Mouse (Mus musculus): ENCODE data around the gene Jarid2. TPM values are rescaled to one million over a fixed set of nuclear protein-coding genes. Genes with fewer than 3 reads are reported as not detected.
A peak's percentile ranks its signal among the peaks of the same experiment; 100 is the strongest.

Jarid2 gene
- polyA plus RNA-seq, 1 experiment from 2014 or later, result 64.4 TPM

- H3K4me1 ChIP-seq (replicated peaks), result peaks cover 14% of the 10 kb centered on the region
- H3K4me3 ChIP-seq, result no peak overlapping the region
- WGBS, result 92% methylated on average over 6 of the region's 6 CpGs
- no peak overlapping the region for H3K27ac ChIP-seq
- H3K27me3 ChIP-seq (ENCODE audit: insufficient read depth, poor library complexity, severe bottlenecking), result no peaks in the 10 kb centered on the region
- H3K36me3 ChIP-seq, result peaks cover 4% of the 10 kb centered on the region
- H3K9me3 ChIP-seq, result no peaks in the 10 kb centered on the region
- no peak for DNase-seq (ENCODE audit: low spot score)
Measured at GRCm38 (mm10) chr13:44767751-44768150, 38.5 kb downstream of the Jarid2 start.

DNA sequence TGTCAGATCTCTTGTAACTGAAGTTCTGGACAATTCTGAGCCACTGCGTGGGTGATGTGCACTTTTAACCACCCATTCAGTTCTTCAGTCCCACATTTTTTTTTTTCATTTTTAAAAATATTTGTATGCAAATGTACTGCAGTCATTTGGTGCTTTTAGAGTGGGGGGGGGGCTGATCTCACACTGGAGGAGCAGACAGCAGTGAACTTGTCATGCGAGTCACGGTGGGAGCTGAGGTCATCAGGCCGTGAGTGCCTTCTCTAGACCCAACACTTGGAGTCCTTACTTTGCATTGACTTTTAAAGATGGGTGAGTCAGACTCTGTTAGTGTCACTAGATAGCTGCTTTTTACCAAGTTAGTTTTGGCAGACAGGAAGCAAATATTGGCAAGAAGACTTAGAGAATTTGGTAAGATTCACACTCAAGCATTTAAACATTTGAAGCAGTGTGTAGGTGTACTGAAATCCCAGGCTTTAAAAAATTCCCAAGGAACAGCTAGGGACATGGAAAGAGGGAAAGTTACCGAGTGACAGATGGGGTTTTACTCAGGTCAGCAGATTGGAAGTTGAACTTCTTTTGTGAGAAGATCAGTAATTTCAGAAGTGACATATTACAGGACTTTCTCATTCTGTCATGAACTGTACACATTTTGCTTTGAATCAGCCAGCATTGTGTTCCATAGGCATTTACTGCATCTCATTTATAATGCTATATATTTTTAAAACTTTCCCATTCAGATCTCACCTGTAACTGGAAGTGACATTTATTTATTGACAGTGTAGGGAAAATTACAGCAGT lies 41.7 kb downstream of the Jarid2 start:
- Histone ChIP-seq H3K4me3 (no peak overlapping the region), H3K36me3 (peaks cover 17% of the 10 kb centered on the region), H3K27ac (no peak overlapping the region), H3K4me1 (replicated peaks) (peaks cover 7% of the 10 kb centered on the region; the same call in 1 of the 2 replicates), H3K27me3 (ENCODE audit: insufficient read depth, poor library complexity, severe bottlenecking) (no peaks in the 10 kb centered on the region), H3K9me3 (no peaks in the 10 kb centered on the region)
- 77% methylated on average over 5 of the region's 5 CpGs for WGBS
- no peak for DNase-seq (ENCODE audit: low spot score)

- DNase-seq (ENCODE audit: low spot score), result no peak
- H3K4me3 ChIP-seq, result no peak overlapping the region
- WGBS, result 92% methylated on average over 3 of the region's 3 CpGs
- no peaks in the 10 kb centered on the region for H3K27me3 ChIP-seq (ENCODE audit: insufficient read depth, poor library complexity, severe bottlenecking)
- no peak overlapping the region for H3K27ac ChIP-seq
- H3K4me1 ChIP-seq (replicated peaks), result peaks cover 7% of the 10 kb centered on the region; the same call in 1 of the 2 replicates
- H3K9me3 ChIP-seq, result no peaks in the 10 kb centered on the region
- peaks cover 17% of the 10 kb centered on the region for H3K36me3 ChIP-seq
Measured at GRCm38 (mm10) chr13:44772816-44773215, 43.5 kb downstream of the Jarid2 start.

DNA sequence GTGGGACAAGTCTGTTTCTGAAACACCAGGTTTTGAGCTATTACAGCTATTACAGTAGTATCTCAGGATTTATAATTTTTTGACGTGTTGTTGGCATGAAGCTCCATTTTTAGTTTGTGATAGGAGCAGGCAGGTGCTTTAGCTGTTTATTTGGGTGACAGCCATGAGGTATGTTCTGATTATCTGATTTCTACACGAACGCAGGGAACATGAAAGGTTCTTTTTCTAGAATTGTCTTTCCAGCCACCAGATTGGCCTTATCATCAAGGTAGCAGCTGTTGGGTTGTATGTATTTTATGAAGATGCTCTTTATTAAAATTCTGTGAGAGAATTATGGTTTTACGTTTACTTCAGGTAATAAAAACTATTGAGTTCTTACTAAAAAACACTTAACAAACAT lies 45.1 kb downstream of the Jarid2 start:
- no peak overlapping the region for H3K27ac ChIP-seq
- H3K4me1 ChIP-seq (replicated peaks), result peaks cover 7% of the 10 kb centered on the region; the same call in 1 of the 2 replicates
- DNase-seq (ENCODE audit: low spot score), result no peak
- H3K27me3 ChIP-seq (ENCODE audit: insufficient read depth, poor library complexity, severe bottlenecking), result no peaks in the 10 kb centered on the region
- H3K4me3 ChIP-seq, result no peak overlapping the region
- 94% methylated on average over 4 of the region's 4 CpGs for WGBS
- H3K9me3 ChIP-seq, result no peaks in the 10 kb centered on the region
- H3K36me3 ChIP-seq, result peaks cover 17% of the 10 kb centered on the region

DNA sequence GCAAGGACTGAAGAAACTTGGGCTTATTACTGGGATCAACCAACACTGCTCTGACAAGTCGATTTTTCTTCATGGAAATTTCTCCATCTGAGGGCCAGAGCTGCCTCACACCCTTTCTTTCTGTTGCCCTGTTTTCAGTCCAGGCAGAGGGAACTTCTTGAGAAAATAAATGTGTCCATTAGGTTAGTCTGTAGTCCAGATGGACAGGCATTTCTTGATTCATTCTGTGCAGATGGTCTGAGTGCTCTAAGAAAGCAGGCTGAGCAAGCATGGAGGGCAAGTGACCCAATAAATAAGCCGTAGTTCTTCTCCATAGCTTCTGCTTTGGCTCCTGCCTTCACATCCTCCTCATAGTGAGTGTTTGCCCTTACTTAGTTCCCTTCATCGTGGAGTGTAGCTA lies 46.1 kb downstream of the Jarid2 start:
- Histone ChIP-seq H3K4me1 (replicated peaks) (peaks cover 7% of the 10 kb centered on the region; the same call in 1 of the 2 replicates), H3K4me3 (no peak overlapping the region), H3K27me3 (ENCODE audit: insufficient read depth, poor library complexity, severe bottlenecking) (no peaks in the 10 kb centered on the region), H3K9me3 (no peaks in the 10 kb centered on the region), H3K27ac (no peak overlapping the region), H3K36me3 (peaks cover 17% of the 10 kb centered on the region)
- DNase-seq (ENCODE audit: low spot score), result no peak
- 83% methylated on average over 3 of the region's 3 CpGs for WGBS

GRCm38 (mm10) chr13:44780506-44780905 lies 51.2 kb downstream of the Jarid2 start:
- DNase-seq (ENCODE audit: low spot score), result no peak
- no peak overlapping the region for H3K27ac ChIP-seq
- no peaks in the 10 kb centered on the region for H3K27me3 ChIP-seq (ENCODE audit: insufficient read depth, poor library complexity, severe bottlenecking)
- 79% methylated on average over 1 of the region's 1 CpGs for WGBS
- no peaks in the 10 kb centered on the region for H3K9me3 ChIP-seq
- H3K4me1 ChIP-seq (replicated peaks), result no peaks in the 10 kb centered on the region
- no peaks in the 10 kb centered on the region for H3K36me3 ChIP-seq
- H3K4me3 ChIP-seq, result no peak overlapping the region

- Histone ChIP-seq H3K4me1 (replicated peaks) (peaks cover 6% of the 10 kb centered on the region), H3K27me3 (ENCODE audit: insufficient read depth, poor library complexity, severe bottlenecking) (no peaks in the 10 kb centered on the region), H3K9me3 (no peaks in the 10 kb centered on the region), H3K4me3 (no peak overlapping the region), H3K36me3 (no peaks in the 10 kb centered on the region), H3K27ac (no peak overlapping the region)
- 81% methylated on average over 2 of the region's 2 CpGs for WGBS
- no peak for DNase-seq (ENCODE audit: low spot score)
Measured at GRCm38 (mm10) chr13:44781126-44781525, 51.9 kb downstream of the Jarid2 start.

DNA sequence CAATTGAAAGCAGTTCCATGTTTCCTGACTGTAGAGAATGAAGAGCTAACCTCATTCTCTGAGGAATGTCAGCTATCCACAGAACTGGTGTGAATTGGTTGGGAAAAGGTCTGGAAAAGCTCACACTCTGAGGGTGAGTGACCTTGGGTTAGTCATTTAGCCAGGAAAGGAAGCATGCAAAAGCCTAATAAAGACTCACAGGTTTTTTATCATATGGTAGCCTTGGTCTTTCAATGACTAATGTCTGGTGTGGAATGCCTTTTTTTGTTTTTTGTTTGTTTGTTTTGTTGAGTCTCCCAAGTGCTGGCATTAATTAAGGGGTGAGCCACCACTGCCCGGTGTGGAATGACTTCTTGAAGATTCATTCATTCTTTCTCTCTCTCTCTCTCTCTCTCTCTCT lies 55.3 kb downstream of the Jarid2 start:
- Histone ChIP-seq H3K27ac (no peak overlapping the region), H3K4me1 (replicated peaks) (peaks cover 14% of the 10 kb centered on the region), H3K36me3 (no peaks in the 10 kb centered on the region), H3K9me3 (no peaks in the 10 kb centered on the region), H3K4me3 (no peak overlapping the region), H3K27me3 (ENCODE audit: insufficient read depth, poor library complexity, severe bottlenecking) (no peaks in the 10 kb centered on the region)
- DNase-seq (ENCODE audit: low spot score), result no peak
- WGBS, result 74% methylated on average over 1 of the region's 1 CpGs

GRCm38 (mm10) chr13:44786291-44786690 lies 57.0 kb downstream of the Jarid2 start:
- Histone ChIP-seq H3K27me3 (ENCODE audit: insufficient read depth, poor library complexity, severe bottlenecking) (no peaks in the 10 kb centered on the region), H3K4me1 (replicated peaks) (peaks cover 21% of the 10 kb centered on the region), H3K27ac (no peak overlapping the region), H3K4me3 (no peak overlapping the region), H3K9me3 (no peaks in the 10 kb centered on the region), H3K36me3 (no peaks in the 10 kb centered on the region)
- WGBS, result 35% methylated on average over 4 of the region's 4 CpGs
- peak; percentile 37 for DNase-seq (ENCODE audit: low spot score)

- no peaks in the 10 kb centered on the region for H3K9me3 ChIP-seq
- no peaks in the 10 kb centered on the region for H3K36me3 ChIP-seq
- no peaks in the 10 kb centered on the region for H3K27me3 ChIP-seq (ENCODE audit: insufficient read depth, poor library complexity, severe bottlenecking)
- peaks cover 27% of the 10 kb centered on the region for H3K4me1 ChIP-seq (replicated peaks)
- no peak for DNase-seq (ENCODE audit: low spot score)
- no peak overlapping the region for H3K27ac ChIP-seq
- no peak overlapping the region for H3K4me3 ChIP-seq
- 95% methylated on average over 9 of the region's 9 CpGs for WGBS
Measured at GRCm38 (mm10) chr13:44788352-44789125, 59.3 kb downstream of the Jarid2 start.

DNA sequence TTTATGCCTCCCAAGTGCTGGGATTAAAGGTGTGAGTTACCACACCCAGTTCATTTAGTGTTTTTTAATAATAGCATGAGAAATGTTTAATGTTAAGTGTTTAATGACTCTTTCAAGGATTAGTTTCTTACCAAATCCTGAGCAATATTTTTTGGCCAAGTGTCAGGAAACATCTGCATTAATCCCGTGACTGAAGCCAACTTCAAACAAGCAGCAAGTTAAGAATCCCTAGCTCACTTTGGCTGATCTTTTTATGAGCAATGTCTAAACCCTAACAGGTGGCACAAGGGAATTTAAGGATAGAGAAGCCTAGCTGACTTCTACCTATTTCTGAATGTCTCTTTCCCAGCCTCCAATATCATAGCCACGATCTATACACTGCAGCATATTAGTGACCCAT lies 60.7 kb downstream of the Jarid2 start:
- no peak overlapping the region for H3K4me3 ChIP-seq
- no peaks in the 10 kb centered on the region for H3K27me3 ChIP-seq (ENCODE audit: insufficient read depth, poor library complexity, severe bottlenecking)
- 82% methylated on average over 2 of the region's 2 CpGs for WGBS
- no peak overlapping the region for H3K27ac ChIP-seq
- H3K4me1 ChIP-seq (replicated peaks), result peaks cover 30% of the 10 kb centered on the region
- no peaks in the 10 kb centered on the region for H3K9me3 ChIP-seq
- DNase-seq (ENCODE audit: low spot score), result no peak
- no peaks in the 10 kb centered on the region for H3K36me3 ChIP-seq

DNA sequence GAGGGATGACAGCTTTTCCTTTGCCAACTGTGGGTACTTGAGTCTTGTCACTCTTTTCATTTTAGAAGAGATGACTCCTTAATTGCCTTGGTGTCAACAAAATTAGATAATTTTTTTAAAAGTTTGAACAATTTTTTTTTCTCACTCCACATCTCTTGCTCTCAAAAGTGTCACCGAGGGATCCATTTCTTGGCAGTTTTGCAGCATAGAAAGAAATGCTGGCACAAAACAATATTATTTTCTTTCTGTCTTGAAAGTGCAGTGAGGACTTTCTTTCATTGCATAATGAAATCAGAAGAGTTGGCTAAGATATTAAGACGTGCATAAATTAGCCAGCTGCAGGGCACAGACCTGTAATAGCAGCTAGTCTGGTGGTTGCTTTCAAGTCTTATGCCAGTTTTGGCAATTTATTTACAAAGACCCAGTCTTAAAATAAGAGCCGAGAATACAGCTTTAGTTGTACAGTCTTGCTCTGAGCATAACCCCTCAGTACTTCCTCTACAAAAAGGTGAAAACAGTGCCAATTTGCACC lies 63.2 kb downstream of the Jarid2 start:
- 87% methylated on average over 3 of the region's 3 CpGs for WGBS
- Histone ChIP-seq H3K27ac (no peak overlapping the region), H3K27me3 (ENCODE audit: insufficient read depth, poor library complexity, severe bottlenecking) (no peaks in the 10 kb centered on the region), H3K9me3 (no peaks in the 10 kb centered on the region), H3K4me3 (no peak overlapping the region), H3K36me3 (no peaks in the 10 kb centered on the region), H3K4me1 (replicated peaks) (peaks cover 35% of the 10 kb centered on the region)
- DNase-seq (ENCODE audit: low spot score), result no peak

- 42% methylated on average over 3 of the region's 3 CpGs for WGBS
- Histone ChIP-seq H3K4me1 (replicated peaks) (peaks cover 28% of the 10 kb centered on the region), H3K27ac (no peak overlapping the region), H3K4me3 (no peak overlapping the region), H3K27me3 (ENCODE audit: insufficient read depth, poor library complexity, severe bottlenecking) (no peaks in the 10 kb centered on the region), H3K9me3 (no peaks in the 10 kb centered on the region), H3K36me3 (no peaks in the 10 kb centered on the region)
- DNase-seq (ENCODE audit: low spot score), result peak; percentile 10
Measured at GRCm38 (mm10) chr13:44795891-44796290, 66.6 kb downstream of the Jarid2 start.
